8 mouse cellular contexts compared by ENCODE assay signal in genomic region chr12:33303384-33303770, GRCm38 (mm10).
DNase-seq lines count a peak whose midpoint lies in the region; ATAC-seq and TF ChIP-seq lines count a peak whose summit lies in the region.

No protein-coding gene starts in this region.

- peak overlapping the region; percentile 68; the same call in 1 of the 2 replicates for H3K9ac ChIP-seq in heart, embryonic 12.5 days
- peak overlapping the region; percentile 40; the same call in 1 of the 2 replicates for H3K9ac ChIP-seq in hindbrain, postnatal 0 days (replicated peaks; ENCODE audit: low read length)
- H3K9ac ChIP-seq in lung, embryonic 16.5 days (ENCODE audit: low read length), result peak overlapping the region; percentile 61

- H3K4me1 ChIP-seq in heart, embryonic 12.5 days (replicated peaks), result peaks cover 13% of the 10 kb centered on the region
- H3K4me1 ChIP-seq in bone marrow, adult 2 months (ENCODE audit: control insufficient read depth, insufficient read depth, low read length), result peaks cover 3% of the 10 kb centered on the region
- peaks cover 12% of the 10 kb centered on the region for H3K4me1 ChIP-seq in hindbrain, postnatal 0 days (ENCODE audit: insufficient read depth, low read length)
- H3K4me1 ChIP-seq in lung, embryonic 16.5 days (replicated peaks; ENCODE audit: control insufficient read depth, insufficient read depth, low read length), result peaks cover 11% of the 10 kb centered on the region

- H3K9me3 ChIP-seq in heart, embryonic 12.5 days (replicated peaks), result no peaks in the 10 kb centered on the region
- no peaks in the 10 kb centered on the region for H3K9me3 ChIP-seq in hindbrain, postnatal 0 days (ENCODE audit: low read length)
- H3K9me3 ChIP-seq in lung, embryonic 16.5 days (ENCODE audit: control insufficient read depth, low read length), result no peaks in the 10 kb centered on the region

- H3K27me3 ChIP-seq in heart, embryonic 12.5 days (replicated peaks), result peaks cover 16% of the 10 kb centered on the region; the same call in 1 of the 2 replicates
- 0 out of 2 replicates have a peak, but pooled peaks cover 6% of the 10 kb centered on the region for H3K27me3 ChIP-seq in hindbrain, postnatal 0 days (ENCODE audit: insufficient read depth, low read length)
- no peaks in the 10 kb centered on the region for H3K27me3 ChIP-seq in lung, embryonic 16.5 days (ENCODE audit: control insufficient read depth, insufficient read depth, low read depth, low read length)

- no peak for ATAC-seq in heart, embryonic 12.5 days (ENCODE audit: insufficient number of reproducible peaks, low FRiP score)
- ATAC-seq in hindbrain, postnatal 0 days, result peak; percentile 53
- ATAC-seq in lung, embryonic 16.5 days (ENCODE audit: low read depth), result peak; percentile 35

- H3K4me2 ChIP-seq in heart, embryonic 12.5 days, result peak overlapping the region; percentile 89
- H3K4me2 ChIP-seq in hindbrain, postnatal 0 days (ENCODE audit: low read depth, low read length), result peak overlapping the region; percentile 84
- peak overlapping the region; percentile 65 for H3K4me2 ChIP-seq in lung, embryonic 16.5 days (ENCODE audit: low read depth, low read length)

- H3K4me3 ChIP-seq in heart, embryonic 12.5 days, result peak overlapping the region; percentile 64
- H3K4me3 ChIP-seq in bone marrow, adult 2 months (replicated peaks; ENCODE audit: control insufficient read depth, low read depth, low read length), result peak overlapping the region; percentile 38
- H3K4me3 ChIP-seq in hindbrain, postnatal 0 days (ENCODE audit: low read length), result peak overlapping the region; percentile 39
- H3K4me3 ChIP-seq in lung, embryonic 16.5 days (ENCODE audit: low read length), result peak overlapping the region; percentile 52

- no peak overlapping the region for H3K27ac ChIP-seq in heart, embryonic 12.5 days (ENCODE audit: poor library complexity, severe bottlenecking)
- peak overlapping the region; percentile 79; the same call in 1 of the 2 replicates for H3K27ac ChIP-seq in bone marrow, adult 2 months (ENCODE audit: control insufficient read depth, insufficient read depth, low read depth, low read length, poor library complexity)
- no peak overlapping the region for H3K27ac ChIP-seq in hindbrain, postnatal 0 days
- peak overlapping the region; percentile 71 for H3K27ac ChIP-seq in lung, embryonic 16.5 days (ENCODE audit: low read length)

- no peak for TF ChIP-seq POLR2A in bone marrow, adult 2 months (IDR thresholded peaks at IDR 0.05; ENCODE audit: borderline replicate concordance, control insufficient read depth, low read depth, low read length)

- no peaks in the 10 kb centered on the region for H3K36me3 ChIP-seq in heart, embryonic 12.5 days
- H3K36me3 ChIP-seq in hindbrain, postnatal 0 days (ENCODE audit: insufficient read depth, low read length), result no peaks in the 10 kb centered on the region
- no peaks in the 10 kb centered on the region for H3K36me3 ChIP-seq in lung, embryonic 16.5 days (ENCODE audit: control insufficient read depth, insufficient read depth, low read length)

- WGBS in heart, embryonic 12.5 days, result 9% methylated on average over 9 of the region's 9 CpGs
- WGBS in bone marrow, adult 2 months, result 16% methylated on average over 9 of the region's 9 CpGs
- 6% methylated on average over 9 of the region's 9 CpGs for WGBS in hindbrain, postnatal 0 days
- 5% methylated on average over 9 of the region's 9 CpGs for WGBS in lung, embryonic 16.5 days

- TF ChIP-seq CTCF in bone marrow, adult 2 months (IDR thresholded peaks at IDR 0.05; ENCODE audit: control insufficient read depth, insufficient read depth, low read length), result no peak
- no peak for TF ChIP-seq CTCF in hindbrain, postnatal 0 days (IDR thresholded peaks at IDR 0.05; ENCODE audit: low read depth)

- DNase-seq in heart, adult 18-20 months, result no peak
- no peak for DNase-seq in hindbrain, postnatal 0 days (ENCODE audit: low spot score)
- DNase-seq in MN1 (ENCODE audit: low spot score), result no peak
- DNase-seq in spleen, adult 18-20 months, result no peak
- DNase-seq in left cerebral cortex, postnatal 4 days, result no peak

- intact Hi-C loops in left cerebral cortex, postnatal 4 days (cut with DNase I), result no loop called here

Comparison
In these comparisons a context has a peak if more than half of its experiments do, and no peak if none do; other contexts are left out.
1. H3K27ac ChIP-seq: peak in bone marrow, adult 2 months (single experiment) and lung, embryonic 16.5 days (single experiment); none in heart, embryonic 12.5 days (single experiment) and hindbrain, postnatal 0 days (single experiment).
2. Peak in every context shown above with its lines, with median percentiles within 50 percentile points of each other: H3K4me2 ChIP-seq, H3K4me3 ChIP-seq and H3K9ac ChIP-seq.